Mouse (Mus musculus) thymus, adult 2 months (tissue): ENCODE results near the gene Gnmt.

Experiments
- CTCF ChIP-seq: fragments of 200-500 bp; IDR thresholded peaks from 2 replicates; pipeline ENCODE4 v1.5.1; 2012; ENCODE audit warnings: mild to moderate bottlenecking, control low read depth, low read length, moderate library complexity, borderline replicate concordance; ENCODE audit not compliant: control insufficient read depth, poor library complexity, insufficient read depth; ENCODE audit errors: extremely low read depth
- POLR2A ChIP-seq: fragments of 200-500 bp; IDR thresholded peaks from 2 replicates; pipeline ENCODE4 v1.6.1; 2012; ENCODE audit warnings: mild to moderate bottlenecking, low read length, control low read depth, moderate library complexity; ENCODE audit not compliant: control insufficient read depth, poor library complexity, insufficient read depth; ENCODE audit errors: extremely low read depth

- TF ChIP-seq CTCF: no peak
- no peak for TF ChIP-seq POLR2A
Observed at GRCm38 (mm10) chr17:46690665-46691064, 38.3 kb downstream of the Gnmt start.
